Mouse (Mus musculus): ENCODE measurements around the gene Ogfod1.

Ogfod1 gene

DNA sequence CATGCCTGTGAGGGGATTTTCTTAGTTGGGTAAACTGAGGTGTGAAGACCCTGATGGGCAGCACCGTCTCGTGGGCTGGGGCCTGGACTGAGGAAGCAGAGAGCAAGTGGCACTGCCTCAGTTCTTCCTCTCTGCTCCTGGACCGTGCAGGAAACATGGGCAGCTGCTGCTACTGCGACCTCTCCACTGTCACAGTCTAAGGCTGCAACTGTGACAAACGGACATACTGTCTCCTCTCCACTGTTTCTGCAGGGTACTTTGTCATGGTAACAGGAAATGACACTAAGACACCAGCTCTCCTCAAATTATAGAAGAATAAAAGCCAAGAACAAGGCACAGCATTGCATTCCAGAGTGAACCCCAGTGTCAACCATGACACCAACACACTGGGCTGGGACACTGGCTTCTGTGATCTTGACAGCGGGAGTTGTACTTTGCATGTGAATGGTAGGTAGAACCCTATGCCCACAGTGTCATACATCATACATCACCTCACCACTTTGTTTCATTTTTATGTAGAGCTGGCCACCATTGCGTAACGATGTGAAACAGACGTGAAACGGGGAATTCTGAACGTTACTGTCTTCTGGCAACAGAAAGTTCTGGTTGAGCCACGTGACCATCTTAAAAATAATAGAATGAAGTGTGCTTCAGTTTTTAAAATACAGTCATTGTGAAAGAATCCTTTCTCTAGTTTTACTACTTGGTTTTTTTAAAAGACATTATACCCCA, 39.6 kb downstream of the Ogfod1 start:
- no peak for DNase-seq

- DNase-seq, result no peak
These were observed 51.0 kb downstream of the Ogfod1 start for GRCm38 (mm10) chr8:94087964-94088363.

DNA sequence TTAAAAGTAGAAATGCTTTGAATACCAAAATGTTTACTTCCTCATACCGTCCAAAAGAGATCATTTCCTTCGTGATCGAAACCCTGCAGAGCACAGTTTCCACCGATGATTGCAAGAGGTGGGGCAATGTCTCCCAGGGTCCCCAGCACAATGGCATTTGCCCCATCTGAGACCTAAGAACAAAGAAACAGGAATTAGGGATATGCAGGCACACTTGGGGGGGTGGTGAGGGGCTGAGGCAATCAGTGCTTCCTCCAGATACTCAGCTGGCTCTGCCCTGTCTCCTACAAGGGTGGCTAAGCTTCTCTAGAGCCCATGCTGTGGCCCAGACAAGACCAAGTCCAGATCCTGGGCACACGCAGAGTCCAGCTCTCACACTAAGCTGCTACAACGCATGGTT, 52.7 kb downstream of the Ogfod1 start:
- no peak for DNase-seq

- DNase-seq, result no peak
These were observed 55.9 kb downstream of the Ogfod1 start for GRCm38 (mm10) chr8:94092848-94093247.

- no peak for DNase-seq
These were observed 57.3 kb downstream of the Ogfod1 start for GRCm38 (mm10) chr8:94094281-94094680.

GRCm38 (mm10) chr8:94098081-94098974, 61.3 kb downstream of the Ogfod1 start, which contains the start of gene Bbs2:
Gene Bbs2, minus strand, starts transcription at chr8:94098928.
- peak; percentile 100 for DNase-seq

DNA sequence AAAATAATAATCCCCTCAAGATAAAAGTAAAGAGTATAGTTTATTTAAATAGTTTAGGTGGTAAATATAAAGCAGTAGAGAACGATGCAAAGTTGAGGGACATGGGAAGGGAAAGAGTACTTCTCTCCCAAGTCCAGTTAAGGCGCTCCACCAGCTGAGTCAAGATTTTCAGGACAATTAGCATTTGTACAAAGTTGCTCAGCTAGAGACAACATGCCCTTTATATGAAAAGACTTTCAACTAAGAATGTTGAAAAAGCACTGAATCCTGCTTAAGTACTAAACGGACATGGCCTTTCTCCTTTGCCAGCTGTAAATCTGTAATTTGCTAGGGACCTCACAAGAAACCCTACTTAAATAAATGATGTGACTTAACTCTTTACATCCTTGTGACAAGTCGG, 62.0 kb downstream of the Ogfod1 start:
- DNase-seq, result no peak

- DNase-seq, result no peak
These were observed 67.1 kb downstream of the Ogfod1 start for GRCm38 (mm10) chr8:94104146-94104545.

GRCm38 (mm10) chr8:94107871-94108270, 70.9 kb downstream of the Ogfod1 start:
- peak; percentile 18 for DNase-seq

- DNase-seq, result no peak
These were observed 72.4 kb downstream of the Ogfod1 start for GRCm38 (mm10) chr8:94109396-94109795.

DNA sequence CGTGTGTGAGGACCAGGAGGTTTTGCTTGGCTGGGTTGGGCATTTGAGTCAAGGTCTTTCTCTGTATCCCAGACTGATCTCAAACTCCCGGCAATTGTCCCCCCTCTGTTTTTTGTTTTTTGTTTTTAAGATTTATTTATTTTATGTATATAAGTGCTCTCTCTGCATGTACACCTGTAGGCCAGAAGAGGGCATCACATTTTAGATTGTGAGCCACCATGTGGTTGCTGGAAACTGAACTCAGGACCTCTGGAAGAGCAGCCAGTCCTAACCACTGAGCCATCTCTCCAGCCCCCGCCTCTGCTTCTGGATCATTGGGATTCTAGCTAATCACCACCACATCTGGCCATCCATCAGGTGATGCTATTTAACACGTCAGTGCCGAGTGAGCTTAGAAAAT, 72.8 kb downstream of the Ogfod1 start:
- no peak for DNase-seq

DNA sequence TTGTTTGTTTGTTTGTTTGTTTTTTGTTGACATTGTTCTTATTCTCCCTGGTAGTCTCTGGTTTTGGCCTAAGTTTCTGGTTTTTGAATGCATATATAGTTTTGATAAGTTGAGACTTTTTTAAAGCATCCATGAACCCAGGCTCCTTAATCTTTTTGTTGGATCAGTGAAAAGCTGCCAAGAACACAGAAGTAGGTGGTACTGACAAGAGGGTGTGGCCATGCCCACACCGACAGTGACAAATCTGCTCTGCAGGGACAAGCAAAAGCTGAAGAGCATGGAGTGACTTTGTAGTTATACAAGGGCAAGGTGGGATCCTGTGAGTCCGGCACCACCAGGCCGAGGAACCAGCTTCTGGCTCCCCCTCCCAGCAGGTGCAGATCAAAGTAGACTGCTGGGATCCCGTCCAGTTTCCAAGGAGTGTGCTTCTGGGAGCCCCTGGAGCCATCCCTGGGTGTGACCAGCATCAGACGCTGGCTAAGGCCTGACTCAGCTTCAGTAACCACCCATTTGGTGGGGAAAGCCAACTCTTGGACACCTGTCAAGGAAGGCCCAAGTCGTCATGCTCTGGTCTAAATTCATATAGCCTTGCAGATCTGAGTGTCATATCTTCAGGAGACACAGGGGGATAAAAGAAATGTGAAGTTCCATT, 73.7 kb downstream of the Ogfod1 start:
- DNase-seq, result no peak

- no peak for DNase-seq
These were observed 76.4 kb downstream of the Ogfod1 start for GRCm38 (mm10) chr8:94113435-94113834.

GRCm38 (mm10) chr8:94113972-94114371, 77.0 kb downstream of the Ogfod1 start:
- DNase-seq, result no peak
